Mouse (Mus musculus) ES-CJ7 (cell line): Measurements from ENCODE around the gene Pomp.

Experiments
- DNase-seq: peaks from one replicate; pipeline ENCODE4 v3.0.0; 2011; ENCODE audit warnings: low read depth, low spot score

Pomp gene

DNA sequence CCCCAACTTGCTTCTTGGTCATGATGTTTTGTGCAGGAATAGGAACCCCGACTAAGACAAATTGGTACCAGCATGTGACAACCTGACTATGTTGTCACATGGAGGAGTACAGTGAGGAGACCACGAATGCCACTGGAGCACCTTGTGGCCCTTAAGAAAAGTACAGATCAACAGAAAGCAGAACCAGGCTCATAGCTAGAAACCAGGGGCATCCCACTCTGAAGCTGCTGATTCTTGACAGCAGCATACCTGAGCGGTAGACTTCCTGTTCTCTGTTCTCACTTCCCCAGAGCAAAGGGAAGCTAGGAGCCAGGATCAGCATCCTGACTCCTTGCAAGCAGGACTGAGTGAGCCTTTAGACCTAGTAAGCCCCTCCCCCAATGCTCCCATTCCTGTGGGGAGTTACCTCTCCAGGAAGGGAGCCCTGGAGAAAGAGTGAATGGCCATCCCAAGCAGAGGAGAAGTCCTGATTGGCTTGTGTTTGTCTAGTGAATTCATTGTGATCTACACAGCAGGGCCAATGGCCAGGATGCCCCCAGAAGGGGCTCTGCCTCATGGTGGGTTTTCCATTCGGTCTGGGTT is 38.8 kb downstream of the Pomp start:
- DNase-seq, result no peak

DNA sequence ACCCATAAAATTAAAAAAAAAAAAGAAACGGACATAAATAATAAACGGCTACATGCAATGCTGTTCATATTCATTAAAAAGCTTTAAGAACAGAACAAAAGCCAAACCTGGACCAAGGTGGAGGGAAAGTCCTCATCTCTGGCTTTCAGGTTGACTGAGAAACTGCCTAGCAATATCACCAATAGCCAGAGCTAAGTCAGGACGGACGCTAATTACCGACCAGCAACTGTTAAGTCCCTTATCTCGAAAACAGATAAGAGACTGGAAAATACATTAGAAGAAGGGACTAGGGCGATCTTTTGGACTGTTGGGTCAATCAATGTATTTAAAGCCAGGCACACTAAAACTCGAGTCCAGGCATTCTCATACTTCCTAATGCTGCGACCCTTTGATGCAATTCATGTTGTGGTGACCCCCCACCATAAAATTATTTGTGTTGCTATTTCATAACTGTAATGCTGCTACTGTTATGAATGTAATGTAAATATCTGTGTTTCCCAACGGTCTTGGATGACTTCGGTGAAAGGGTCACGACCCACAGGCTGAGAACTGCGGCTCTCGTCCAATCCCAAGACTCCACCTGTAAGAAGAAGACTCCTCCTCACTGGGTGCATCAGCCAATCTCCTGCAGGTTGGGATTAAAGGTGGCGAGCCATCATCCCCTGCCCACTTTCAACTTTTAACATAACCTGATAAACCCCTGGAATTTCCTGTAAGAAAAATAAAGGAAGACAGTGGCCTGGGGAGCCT is 41.9 kb downstream of the Pomp start:
- no peak for DNase-seq

DNA sequence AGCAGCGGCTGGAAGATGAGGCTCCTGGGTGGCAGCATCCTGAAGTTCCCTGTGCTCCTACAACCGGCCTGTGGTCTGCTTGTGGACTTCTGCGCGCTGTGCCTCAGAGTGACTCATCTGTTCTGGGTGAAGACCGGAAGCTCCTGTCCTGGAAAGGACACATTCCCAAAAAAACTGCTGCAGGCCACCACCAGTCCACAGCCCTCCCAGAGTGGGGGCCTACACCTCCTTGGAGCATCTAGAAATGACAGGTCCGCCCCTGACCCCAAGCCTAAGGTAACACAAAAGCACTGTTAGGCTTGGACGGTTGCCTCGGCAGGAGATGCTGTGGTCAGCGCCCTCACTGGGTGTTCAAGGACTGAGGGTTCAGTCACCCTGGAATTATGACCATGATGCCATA is 42.9 kb downstream of the Pomp start:
- no peak for DNase-seq

DNA sequence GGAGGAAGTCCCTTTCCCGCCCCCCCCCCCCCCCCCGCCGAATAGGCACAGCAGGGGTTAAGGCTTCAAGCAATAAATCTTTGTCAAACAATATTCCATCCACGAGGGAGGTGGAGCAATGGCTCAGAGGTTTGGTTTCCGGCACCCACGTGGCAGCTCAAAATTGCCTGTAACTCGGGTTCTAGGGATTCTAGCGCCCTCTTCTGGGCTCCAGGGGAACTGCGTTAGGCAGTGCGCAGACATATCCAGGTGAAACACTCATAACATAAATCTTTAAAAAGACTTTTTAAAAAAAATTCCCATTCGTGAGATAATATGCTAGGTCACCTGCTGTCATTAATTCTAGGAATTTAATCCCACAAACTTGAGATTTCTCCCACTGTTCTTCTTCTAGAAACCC is 46.9 kb downstream of the Pomp start:
- DNase-seq, result no peak

DNA sequence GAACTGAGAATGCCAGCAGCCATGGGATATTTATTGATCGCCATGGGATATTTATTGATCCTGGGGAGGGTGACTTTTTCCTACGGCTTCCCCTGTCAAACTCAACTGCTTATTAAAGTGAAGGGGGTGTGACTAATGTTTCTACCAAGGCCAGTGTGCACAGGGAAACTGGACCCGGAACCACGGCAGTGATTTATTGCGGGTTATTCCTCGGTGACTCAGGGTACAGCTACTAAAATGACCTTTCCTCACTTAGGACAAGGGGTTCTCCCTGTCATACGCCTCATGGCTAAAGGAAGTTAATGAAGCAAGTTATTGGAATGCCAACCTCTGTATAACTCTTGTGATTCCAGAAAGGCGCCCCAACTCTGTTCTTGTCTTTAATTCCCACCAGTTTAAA is 47.6 kb downstream of the Pomp start:
- DNase-seq, result no peak

DNA sequence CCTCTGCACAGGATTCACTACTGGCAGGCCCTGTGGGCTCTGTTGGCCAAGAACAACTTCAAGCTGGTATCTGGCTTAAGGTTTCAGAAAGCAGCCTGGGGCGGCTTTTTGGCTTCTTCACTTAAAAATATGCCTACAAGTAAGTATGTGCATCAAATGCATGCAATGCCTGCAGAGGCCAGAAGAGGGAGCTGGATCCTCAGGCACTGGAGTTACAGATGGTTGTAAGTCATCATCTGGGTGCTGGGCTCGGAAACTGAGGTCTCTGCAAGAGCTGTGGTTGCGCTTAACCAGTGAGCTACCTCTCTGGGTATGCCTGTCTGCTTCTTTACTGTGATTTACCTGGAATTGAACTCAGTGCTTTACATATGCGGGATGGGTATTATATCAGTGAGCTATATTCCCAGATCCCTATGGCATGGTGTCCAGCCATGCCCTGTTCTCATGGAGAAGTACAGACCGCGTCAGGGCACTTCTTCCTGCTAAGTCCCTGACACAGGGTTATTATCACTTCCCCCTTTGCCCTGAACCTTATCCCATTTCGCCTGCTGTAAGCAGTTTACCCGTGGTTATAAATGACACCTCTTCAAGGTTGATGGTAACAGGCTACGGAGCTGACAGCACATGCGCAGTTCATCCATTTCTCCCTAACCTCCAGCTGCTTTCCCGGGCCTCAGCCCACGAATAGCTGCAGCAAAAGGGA is 50.7 kb downstream of the Pomp start:
- peak; percentile 78 for DNase-seq

DNA sequence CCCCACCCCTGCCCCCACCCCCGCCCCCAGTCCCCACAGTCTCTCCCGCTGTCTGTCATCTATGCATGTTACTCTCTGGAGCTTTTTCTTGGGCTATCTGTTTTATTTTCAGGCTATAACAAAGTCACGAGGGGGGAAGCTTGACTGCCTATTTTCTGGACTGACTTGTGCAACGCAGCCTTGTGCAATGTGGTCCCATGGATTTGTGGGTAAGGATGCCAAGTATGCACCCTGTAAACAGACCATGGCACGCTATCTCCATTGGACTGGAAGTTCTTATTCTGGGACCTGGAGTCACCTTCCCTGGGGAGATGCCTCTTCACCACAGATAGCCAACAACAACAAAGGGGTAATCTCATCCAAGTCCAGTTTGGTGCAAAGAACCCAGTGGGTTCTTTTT is 51.5 kb downstream of the Pomp start:
- no peak for DNase-seq

DNA sequence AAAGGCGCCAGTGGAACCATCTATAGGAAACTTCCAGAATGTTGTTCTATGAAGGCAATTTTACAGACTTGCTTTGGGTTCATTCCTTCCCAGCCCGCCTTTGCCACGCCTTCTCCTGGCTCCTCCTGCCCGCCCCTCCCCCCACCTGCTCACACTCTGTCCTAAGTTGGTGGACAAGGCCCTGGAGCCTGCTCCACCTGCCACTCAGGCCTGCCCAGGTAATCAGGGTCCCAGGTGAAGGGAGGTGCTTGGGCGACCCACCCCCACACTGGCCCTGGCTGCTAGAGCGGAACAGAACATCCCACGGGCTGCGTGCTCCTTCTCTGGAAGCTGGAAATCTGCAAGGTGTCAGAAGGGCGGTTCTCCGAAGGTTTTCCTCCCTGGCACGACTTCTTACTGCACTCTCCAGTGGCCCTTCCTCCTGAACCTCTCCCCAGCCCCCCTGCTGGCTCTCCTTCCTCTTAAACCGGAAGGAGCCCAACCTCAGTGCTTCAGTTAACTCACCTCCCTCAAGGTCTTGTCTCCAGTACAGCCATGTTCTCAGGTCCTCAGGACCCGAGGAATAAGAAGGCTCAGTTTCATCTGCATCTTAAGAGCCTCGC is 53.1 kb downstream of the Pomp start:
- peak; percentile 78 for DNase-seq

DNA sequence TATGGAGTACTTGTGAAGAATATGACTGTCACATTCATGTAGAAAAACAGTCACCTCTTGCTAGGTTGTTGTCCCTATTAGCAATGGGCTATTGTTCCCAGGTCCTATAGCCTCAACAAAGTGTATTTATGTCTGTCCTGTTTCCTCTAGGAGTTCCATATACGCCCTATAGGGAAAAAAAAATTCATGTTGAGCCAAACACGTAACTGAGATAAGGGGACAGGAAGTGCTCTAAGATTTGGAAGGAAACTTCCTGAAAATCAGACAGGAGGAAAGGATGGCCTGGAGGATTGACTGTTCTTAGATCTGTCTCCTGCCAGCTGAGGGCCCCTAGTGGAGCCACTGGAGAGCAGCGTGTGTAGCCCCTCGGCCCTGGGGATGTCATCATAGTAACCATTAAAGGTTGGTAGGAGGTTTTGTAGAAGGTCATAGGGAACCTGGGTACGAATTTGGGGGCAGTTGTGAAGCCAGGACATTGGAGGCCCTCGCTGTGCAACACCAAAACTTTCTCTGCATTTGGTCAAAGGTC is 54.8 kb downstream of the Pomp start:
- no peak for DNase-seq

DNA sequence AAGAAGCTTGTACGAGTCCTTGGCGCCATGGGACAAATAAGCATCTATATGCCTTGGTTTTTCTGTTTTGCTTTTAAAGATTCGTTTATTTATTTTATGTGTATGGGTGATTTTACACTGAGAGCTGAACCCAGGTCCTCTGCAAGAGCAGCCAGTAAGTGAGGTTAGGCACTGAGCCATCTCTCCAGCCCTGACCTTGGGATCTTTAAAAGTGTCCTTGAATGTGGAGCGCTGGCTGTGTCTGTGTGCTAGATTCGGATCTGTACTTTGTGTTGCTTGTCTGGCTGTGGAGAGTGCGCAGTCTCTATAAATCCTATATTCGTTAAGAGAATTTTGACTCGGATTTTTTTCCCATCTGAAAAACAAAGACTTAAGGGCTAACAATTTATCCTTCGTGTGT is 55.9 kb downstream of the Pomp start:
- DNase-seq, result no peak

DNA sequence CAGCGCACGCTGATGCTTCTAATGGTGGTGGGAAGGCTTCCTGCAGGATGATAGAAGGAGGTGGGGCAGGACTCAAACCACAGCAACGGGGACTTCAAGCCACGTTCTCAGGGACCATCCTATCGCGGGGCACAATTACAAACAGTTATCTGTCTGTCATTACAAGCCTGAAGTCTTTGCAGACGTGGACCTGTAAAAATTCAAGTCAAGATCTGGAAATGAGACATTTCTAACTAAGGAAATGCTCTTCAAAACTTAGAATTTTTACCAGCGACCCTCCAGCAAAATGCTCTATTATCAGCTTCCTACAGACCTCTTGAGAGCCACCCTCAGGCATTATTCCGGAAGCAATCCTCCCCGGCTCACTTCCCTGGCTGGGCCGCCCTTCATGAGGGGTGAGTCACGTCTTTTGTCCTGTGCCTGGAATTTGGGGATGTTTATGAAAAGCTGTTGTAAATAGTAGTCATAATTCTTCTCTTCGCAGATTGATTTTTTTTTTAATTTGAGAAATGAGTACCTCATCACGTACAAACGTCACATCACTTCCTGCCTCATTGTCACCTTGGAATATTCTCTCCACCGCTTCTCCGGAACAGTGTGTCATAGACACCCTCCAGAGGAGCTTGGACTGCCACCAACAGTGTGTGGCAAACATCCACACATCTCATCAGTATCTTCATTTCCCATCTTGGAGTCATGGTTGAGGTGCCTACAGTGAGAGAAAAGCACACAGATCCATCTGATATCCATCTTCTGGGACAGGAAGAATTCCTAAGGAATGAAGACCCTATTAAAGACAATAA is 58.0 kb downstream of the Pomp start:
- no peak for DNase-seq

DNA sequence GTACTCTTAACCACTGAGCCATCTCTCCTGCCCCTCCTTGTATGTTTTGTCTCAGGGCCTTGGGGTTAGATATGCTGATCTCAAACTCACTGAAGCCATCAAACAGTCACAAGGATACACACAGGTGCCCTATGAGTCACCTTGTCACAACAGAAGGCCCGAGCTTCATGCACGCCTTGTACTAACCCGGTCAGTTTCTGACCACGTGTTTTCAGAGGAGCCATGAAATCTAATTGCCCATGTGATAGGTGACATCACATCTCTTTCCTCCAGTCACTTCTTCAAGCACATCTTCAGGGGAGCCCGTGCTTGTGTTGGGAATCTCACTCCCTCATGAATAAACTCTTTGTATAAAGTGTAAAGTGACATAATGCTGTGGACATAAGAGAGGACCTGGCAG is 64.4 kb downstream of the Pomp start:
- DNase-seq, result no peak
